Mouse (Mus musculus) retina, postnatal 1 day (tissue): Measurements from ENCODE around the gene Fam102a.

Experiments used
- DNase-seq: peaks from one replicate; pipeline ENCODE4 v3.0.0-alpha.2; 2012

Fam102a gene

DNA sequence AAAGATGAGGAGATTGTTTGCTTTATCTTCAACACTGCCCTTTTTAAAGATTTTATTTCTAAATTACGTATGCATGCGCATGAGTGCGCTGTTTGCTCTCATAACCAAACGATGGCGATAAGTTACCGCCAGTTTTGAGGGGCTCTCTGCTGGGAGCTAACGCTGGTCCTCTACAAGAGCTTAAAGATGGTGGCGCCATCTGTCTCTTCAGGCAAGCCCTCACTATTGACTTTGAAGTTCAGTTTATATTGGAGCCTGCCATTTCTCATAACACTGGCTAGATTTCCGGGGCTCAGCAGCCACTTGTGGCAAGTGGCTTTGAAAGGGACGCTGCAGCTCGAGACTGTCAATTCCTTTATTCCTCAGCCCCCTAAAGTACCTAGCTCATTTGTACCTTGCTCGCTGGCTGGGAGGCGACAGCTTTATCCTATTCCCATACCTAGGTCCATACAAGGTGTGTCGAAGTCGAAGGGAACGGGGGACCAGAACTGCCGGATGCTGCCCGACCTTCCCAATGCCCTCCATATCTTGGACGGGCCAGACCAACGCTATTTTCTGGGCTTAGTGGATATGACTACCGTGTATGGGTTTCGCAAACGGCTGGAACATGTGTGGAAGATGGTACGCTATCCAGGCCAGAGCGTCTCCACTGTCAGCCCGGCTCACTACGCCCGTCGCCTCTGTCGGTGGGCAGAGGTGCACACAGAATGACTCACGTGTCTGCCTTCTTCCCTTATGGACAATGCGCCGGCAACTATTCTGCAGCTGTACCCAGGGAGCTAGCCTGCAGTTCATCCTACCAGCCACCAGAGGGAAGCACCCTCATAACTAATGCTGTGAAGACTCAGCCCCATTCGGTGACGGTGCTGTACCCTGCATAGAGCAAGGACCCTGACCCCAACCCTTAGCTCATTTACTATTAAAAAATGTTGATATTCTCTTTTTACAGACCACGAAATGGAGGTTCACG, 48.0 kb downstream of the Fam102a start:
- DNase-seq, result peak; percentile 92

DNA sequence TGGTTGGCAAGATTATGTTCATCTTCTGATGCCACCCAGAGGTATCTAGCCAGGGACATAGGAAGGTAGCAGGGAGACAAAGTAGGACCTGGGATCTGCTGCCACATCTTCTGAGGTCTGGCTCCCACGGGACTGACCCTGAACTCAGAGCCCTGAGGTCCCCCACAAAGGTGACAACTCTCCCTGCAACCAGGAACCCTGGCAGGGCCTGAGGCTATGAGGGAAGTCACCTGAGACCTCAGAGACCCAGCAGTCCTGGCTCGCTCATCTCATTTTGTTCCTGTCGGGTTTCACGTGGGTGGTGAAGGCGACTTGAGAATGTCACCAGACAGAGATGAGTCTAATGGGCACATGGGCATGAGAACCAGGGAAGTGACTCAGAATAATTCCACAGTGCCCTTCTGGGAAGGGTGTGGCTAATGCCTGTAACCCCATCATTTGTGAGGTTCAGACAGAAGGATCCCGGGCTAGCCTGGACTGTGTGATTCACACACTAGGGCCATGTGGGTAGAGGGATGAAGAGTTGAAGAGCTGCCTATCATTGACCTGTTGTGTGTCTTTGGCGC, 50.1 kb downstream of the Fam102a start:
- DNase-seq, result no peak

DNA sequence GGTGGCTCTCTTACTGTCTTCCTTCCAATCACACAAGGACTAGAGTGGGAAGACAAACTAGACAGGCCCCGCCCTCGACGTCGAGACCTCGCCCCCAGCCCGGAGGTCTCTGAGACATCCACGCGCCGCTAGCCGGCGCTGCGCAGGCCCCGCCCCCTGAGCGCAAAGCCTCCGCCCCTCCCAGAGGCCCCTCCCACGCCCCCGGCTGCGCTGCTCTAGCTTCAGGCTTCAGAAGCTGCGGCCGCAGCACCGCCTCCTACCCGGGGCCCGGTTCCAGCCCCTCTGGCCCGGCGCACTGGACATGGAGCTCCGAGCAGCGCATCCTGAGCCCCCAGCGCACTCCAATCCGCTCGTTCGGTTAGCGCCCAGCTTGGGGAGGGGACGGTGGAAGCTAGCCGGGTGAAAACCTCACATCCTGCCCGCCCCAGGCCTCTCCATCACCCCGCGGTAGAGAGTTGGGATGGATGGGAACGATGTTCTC, 51.8 kb downstream of the Fam102a start, which contains the start of gene St6galnac4:
Gene St6galnac4 (plus strand): TSS at position 225 of the 481 bp plus-strand sequence.
- peak; percentile 96 for DNase-seq

DNA sequence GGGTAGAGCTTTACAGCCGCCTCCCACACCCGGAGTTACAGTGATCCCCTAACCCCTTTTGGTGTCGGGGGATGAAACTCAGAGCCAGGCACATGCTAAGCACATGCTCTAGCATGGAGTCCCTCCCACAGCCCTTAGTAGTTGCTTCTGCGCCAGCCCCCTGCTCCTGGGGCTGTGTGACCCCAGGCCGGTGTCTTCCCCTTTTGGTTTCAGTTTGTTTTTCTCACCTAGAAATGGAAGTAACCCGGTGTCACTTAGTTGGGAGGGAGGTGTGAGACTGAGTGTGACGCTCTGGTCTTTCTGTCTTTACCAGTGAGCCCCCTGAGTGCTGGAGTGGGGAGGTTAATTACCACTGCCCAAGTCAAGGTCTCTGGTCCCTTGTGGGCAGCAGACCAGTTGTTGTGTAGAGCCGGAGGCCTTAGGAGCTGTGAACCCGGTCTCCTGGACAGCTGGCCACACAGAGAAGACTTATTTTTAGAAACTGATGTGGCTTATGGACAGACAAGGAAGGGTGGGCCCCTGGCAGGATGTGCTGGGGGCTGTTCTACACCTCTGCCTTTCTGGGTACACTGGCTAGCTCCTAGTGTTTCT, 52.7 kb downstream of the Fam102a start:
- no peak for DNase-seq

DNA sequence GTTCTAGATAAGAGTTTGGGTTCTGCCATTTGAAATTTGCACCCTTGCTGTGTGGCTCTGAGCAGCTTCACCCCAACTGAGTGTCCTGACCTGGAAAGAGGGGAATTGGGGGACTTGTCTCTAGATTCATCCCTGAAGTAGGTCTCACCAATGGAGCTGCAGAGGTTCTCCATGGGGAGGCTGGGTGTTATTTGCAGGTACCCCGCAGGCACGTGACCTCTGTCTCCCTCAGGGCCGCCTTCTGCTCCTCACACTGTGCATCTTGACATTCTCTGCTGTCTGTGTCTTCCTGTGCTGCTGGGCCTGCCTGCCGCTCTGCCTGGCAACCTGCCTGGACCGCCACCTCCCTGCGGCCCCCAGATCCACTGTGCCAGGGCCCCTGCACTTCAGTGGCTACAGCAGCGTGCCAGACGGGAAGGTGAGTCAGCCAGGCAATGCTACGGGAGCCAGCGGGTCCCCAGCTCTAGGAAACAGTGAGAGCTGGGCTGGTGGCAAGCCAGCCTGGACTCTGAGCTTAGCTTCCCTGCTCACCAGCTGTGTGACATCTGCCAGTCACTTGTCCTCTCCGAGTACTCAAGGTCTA, 54.2 kb downstream of the Fam102a start:
- DNase-seq, result no peak

DNA sequence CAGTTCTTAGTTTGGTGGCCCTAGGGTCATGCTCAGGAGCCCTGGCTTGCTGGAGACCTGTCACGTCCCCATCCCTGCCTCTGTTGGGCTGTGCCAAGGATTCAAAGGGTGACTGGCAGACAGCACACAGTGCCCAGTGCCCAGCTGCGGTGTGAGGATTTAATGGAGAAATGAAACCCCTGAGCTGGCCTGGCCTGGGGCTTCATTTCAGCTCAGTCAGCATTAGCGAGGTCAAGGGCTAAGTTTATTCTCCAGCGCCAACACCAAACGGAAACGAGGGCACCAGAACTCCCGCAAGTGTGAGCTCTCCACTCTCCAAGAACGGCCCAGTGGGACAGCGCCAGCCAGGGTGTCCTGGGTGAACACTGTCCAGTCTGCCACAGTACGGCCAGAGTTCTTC, 55.1 kb downstream of the Fam102a start:
- DNase-seq, result no peak

DNA sequence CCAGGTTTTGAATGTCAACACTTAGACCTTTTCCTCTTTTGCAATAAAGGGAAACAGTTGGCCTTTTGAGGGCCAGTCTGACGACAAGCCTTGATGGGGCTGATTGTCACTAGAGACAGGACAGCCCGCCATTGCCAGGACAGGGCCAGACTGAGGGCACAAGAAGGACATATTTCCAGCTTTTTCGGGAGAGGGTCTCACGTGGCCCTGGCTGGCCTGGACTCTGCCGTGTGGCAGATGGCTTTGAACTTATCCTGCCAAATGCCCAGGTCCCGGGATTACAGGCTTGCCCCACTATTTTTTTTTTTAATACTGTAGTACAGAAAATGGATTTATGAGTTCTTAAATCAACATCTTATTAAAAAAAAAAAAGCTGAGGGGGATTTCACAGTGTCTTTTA, 56.1 kb downstream of the Fam102a start:
- no peak for DNase-seq

DNA sequence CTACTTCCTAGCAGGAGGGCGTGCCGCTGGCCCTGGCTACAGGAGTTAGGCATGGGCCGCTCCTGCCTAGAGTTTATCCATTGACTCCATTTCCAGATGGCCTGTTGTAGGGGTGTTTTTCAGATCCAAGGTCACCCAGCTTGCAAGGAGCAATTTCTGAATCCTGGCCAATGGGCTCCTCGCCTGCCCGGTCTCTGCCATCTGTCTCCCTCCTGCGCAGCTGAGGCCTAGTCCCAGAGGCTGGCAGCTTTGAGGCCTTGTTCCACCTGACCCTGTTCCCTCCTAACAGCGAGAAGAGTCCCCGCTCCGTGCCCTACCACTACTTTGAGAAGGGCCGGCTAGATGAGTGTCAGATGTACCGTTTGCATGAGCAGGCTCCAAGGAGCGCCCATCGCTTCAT, 61.6 kb downstream of the Fam102a start:
- DNase-seq, result no peak

DNA sequence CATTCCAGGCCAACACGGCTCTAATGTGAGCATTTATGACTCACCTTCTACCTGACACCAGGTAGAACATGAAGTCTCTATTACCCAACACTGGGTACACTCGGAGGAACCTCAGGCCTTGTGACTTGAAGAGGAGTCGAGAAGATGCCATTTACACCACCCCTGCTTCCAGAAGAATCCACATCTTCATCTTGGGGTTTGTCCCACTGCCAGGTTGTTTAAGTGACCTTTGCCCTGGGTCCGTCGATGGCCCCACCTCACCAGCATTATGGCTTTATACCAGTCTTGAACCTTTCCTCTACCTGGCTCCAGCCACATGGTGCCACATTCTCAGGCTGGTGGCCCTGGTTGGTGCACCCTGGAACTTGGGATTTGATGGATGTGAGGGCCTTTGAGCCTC, 62.1 kb downstream of the Fam102a start:
- no peak for DNase-seq

DNA sequence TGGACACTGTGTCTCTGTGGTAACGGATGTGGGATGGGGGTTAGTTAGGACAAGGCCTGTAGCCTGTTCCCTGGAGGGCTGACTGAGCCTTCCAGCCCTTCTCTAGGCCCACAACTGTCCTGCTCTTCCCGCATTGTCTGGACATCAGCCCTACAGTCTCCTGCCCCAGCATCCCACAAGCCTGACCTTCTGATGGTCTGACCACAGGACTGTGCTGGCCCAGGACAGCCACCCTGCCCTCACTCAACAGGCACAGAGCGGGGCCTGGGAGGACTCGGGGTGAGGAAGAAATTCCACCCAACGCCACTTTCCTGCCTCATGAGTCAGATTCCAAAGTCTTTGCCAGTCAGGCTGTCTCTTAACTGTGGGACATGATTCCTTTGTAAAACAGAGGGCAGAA, 62.6 kb downstream of the Fam102a start:
- DNase-seq, result no peak

DNA sequence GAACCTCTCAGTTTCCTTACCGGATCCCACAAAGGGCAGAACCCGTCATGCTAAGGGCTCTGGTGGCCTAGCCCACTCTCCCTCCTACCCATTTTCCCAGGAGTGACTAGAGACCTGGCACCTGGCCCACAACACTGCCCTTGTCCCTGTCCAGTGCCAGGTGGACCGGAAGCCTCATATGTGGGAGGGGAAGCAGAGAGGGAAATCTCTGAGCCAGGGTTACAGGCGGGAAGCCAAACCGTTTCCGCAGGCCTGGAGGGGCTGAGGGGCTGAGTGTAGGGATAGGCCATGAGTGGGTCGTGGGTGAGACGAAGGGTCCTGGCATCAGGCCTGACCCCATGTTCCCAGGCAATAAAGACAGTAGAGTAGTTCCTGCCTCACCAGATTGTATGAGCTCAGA, 63.4 kb downstream of the Fam102a start:
- DNase-seq, result no peak

DNA sequence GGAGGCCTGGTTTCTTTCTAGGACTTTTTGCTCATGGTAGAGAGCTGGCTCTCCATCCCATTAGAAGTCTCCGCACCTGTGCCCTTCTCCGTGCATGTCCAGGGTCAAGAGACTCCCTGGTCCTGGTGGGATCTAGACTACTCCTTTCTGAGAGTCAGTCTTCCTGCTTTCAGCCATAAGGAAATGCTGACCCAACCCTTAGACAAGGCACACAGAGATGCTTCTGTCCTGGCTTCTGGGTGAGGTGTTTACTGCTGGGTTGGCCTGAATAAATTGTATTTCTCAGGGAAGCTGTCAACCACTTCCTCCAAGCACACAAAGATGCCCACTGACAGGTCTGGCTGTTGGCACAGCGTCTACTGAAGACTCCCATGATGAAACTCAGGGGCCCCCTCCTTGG, 64.3 kb downstream of the Fam102a start, which contains the start of gene St6galnac6:
Gene St6galnac6 (plus strand): TSS at position 301 of the 400 bp plus-strand sequence.
- no peak for DNase-seq

DNA sequence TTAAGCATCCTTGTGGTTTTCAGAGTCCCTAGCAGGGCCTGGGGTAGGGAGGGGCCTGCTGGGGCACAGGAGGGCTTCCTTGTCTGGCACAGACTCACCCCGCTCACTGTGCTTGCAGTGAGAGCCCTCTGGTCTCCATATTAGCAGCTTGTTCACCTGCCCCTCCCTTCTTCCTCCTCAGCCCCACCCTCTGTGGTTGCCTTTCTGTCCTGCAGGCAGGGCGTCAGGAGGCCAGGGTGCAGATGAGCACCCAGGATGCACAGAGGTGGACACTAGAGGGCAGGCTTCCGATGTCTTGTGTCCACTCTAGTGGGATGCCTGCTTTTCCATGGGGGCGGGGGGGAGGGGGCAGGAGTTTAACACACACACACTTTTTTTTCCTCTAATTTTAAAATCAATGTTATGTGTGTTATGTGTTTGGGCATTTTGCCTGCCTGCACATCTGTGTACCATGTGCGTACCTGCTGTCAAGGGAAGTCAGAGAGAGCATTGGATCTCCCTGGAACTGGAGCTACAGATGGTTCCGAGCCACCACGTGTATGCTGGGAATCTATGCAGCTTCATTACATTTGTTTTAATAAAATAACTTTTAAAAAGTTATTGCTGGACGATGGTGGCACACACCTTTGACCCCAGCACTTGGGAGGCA, 66.4 kb downstream of the Fam102a start:
- peak; percentile 74 for DNase-seq

DNA sequence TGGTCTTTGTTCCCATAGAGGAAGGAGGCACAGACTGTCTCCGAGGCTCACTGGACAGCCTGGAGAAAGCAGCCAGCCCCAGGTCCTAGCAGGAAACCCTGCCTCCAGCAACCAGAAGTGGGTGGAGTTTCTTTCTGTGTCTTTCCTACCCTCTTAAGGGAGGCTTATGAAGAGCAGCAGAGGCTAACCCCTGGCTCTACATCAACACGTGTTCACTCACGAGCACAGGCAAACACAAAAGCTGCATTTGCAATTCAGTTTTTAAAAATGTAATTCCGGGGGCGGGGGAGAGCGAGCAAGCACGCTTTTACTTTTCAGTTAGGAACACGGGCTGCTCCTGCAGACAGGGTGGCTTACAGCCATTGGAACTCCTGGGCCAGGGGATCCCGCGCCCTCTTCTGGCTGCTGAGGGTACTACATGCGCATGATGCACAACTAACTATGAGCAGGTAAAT, 67.5 kb downstream of the Fam102a start:
- peak; percentile 82 for DNase-seq

DNA sequence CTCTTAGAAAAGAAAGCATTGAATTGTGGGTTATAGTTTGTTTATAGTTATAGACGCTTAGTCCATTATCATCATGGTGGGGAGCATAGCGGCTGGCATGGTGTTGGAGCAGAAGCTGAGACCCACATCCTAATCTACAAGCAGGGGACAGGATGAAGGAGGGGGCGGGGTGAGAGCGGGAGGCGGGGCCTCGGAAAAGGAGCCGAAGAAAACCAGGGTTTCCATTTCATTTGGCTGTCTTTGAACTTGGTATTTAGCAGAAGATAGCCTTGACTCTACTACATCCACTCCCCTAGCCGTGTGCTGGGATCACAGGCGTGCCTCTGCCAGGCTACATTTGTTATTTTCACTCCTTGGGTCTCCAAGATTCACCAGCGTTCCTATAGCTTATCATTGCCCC, 69.5 kb downstream of the Fam102a start:
- DNase-seq, result no peak

DNA sequence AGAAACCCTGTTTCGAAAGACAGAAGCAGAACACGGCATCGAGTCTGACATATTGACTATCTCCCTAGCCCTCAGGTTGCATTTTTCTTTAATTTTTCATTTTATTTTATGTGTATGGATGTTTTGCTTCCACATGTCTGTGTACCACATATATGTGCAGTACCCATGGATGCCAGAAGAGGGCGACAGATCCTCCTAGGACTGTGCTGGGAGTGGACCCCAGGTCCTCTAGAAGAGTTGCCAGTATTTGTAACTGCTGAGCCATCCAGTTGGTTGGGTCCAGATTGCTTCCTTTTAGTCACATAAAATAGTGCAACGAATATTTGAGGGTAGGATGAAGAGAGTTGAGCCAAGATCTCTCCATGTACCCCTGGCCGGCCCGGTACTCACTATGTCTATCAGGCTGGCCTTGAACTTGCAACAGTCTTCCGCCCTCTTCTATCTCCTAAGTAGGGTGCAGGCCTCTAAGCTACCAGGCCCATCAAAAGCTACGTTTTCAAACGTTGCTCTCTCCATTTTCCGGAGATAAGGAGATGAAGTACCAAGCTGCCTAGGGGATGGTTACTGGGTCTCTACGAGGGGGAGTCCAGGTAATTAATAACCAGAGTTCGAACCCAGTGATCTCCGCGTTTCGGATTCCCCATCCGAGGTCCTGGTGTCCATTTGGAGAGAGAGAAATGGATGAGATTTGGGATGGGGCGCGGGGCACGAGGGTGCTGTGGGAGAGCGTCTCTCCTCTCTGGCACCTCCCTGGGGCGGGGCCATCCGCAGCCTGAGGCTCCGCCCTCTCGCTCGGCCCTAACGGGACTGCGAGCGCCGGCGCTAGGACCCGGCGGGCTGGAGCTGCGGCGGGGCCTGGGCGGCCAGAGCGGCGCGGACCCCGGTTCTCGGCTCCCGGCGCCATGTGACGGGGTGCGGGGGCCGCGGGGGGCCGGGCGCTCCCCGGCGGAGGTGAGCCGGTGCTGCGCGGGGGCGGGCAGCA, 71.3 kb downstream of the Fam102a start:
- DNase-seq, result peak; percentile 90

DNA sequence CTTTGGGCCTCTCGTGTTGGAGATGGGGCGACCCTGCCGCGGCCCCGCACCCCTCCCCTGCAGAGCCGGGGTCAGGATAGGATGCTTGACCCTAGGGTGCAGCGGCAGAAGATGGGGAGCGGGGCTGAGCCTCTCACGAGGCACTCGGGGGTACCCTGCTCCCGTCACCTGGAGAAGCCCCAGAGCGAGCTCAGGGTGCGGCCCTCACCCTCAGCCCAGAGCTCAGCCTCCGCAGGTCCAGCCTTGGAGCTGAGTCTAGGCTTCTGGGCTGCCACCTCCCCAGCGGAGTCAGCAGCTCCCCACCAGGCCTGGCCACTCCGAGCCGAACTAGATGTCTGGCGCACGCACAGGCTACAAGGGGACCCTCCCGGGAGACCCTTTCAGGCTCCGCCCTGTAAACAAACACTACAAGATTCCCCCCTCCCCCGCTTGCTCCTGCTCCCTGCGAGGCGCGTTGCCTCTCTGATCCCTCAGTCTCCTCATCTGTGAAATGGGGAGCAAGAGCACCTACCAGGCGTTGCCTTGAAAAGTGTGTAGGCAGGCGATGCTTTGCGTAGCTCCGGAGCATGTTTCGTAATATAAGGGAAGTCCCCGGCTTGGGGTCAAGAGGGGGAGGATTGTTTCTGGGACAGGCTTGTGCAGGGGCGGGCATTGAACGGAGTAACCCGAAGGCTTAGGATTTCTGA, 72.3 kb downstream of the Fam102a start:
- peak; percentile 55 for DNase-seq

DNA sequence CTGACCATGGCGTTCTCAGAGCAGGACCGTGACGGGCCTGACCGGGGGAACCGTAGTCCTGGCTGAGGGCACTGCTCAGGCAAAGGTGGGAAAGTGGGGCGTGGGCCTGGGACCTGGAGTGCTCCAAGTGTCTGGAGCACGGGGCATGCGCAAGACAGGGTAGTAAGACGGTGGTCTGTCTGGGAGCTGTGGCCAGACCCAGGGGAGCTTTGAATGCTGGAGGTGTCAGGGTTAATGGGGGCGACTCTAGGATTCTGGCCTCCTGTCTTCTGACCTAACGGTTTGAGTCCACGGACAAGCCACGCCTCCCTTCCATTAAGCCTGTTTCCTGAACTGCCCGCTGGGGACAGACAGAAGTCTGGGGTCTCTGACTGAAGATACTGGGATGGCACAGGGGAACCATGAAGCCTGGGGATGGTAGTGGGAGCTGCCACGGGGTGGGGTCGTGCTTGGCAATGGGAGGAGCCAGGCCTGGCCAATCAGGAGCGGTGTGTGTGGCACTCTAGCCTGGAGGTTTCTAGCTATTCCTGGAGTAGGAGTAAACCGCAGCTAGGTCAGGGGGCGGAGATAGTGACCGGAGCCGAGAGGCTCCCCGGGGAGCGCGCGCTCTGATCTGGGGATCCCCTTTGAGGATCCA, 73.1 kb downstream of the Fam102a start:
- DNase-seq, result peak; percentile 91

DNA sequence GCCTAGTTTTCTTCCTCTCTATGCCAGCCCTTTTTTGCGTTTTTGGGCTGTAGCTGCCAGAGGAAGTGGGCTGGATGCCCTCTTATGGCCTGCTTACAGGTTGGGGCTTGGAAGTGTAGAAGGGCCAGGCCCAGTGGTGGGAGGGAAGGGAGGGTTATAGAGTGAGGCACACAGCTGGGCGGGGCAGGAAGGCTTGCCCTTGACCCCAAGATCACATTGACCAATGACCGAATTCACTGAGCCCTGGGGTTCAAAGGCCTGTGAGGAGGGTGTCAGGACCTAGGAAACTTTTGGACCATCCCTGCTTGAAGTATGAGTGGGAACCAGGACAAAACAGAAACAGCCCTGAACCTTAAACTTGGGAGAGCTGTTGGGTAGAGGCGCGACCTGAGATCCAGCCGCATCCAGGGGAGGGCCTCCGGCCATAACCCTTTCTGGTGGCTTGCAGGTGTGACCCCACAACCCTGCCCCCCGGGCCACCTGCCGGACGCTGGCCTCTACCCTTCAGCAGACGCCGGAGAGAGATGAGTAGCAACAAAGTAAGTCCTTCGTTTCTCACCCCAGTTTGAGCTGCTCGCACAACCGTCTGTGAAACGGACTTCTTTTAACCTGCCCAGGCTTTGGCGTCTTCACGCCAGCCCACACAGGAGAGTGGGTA, 73.8 kb downstream of the Fam102a start:
- DNase-seq, result no peak
